Mouse (Mus musculus) ovary, postnatal 10 days (tissue): Measurements from ENCODE around the gene Hsd17b6.
"Not testable (repeated sequence)": the region's sequence is repeated elsewhere in the genome, so short reads cannot be mapped to it uniquely, and the experiment has no call there.

Experiments
- DNase-seq: peaks from one replicate; pipeline ENCODE4 v3.0.0; 2022; ENCODE audit warnings: low spot score

Gene Hsd17b6

GRCm38 (mm10) chr10:128007446-128007845 lies at the start of gene Hsd17b6:
Gene Hsd17b6, minus strand, starts transcription at chr10:128007611.
- no peak for DNase-seq

DNA sequence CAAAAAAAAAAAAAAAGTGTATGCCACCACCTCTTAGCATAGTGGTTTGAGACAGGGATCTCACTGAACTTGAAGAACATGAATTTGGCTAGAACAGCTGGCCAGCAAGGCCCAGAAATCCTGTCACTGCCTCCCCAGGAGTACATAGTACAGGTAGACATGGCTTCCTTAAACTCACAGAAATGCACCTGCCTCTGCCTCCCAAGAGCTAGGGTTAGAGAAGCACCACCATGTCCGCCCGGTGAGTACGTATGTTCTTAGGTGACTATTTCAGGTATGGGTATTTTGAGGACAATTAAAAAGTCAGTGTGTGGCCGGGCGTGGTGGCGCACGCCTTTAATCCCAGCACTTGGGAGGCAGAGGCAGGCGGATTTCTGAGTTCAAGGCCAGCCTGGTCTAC lies 45.6 kb upstream of the Hsd17b6 start:
- no peak for DNase-seq

GRCm38 (mm10) chr10:128052136-128052535 lies 44.7 kb upstream of the Hsd17b6 start:
- DNase-seq, result not testable (repeated sequence)

DNA sequence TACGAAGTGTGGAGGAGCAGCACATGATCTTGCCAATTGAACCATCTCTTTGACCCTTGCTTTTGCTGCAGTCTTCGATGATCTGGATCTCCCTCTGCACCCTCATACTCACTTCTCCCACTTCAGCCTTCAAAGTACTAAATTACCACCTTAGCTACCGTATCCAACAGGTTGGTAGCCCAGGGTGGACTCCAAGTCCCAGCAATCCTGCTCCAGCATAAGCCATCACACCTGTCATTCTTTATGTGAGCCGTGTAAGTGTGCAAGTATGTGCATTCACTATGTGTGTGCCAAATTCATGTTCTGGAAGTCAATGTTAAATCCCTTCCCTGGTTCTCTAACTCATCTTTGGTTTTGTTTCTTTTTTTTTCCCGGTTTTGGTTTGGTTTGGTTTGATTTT lies 44.2 kb upstream of the Hsd17b6 start:
- DNase-seq, result no peak

DNA sequence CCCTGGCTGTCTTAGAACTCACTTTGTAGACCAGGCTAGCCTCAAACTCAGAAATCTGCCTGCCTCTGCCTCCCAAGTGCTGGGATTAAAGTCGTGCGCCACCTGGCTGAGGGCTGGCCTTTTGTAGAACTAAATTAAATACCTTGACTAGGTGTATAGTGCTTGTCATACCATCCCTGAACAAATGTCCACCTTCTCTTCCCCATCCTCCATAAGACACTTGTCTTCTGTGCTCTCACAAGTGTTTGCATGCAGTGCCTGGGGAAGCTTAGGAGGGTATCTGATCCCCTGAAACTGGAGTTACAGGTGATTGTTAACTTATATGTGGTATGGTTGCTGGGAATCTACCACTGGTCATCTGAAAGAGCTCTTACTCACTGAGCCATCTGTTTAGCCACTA lies 42.9 kb upstream of the Hsd17b6 start:
- no peak for DNase-seq

GRCm38 (mm10) chr10:128049741-128050140 lies 42.3 kb upstream of the Hsd17b6 start:
- no peak for DNase-seq

GRCm38 (mm10) chr10:128048157-128048556 lies 40.7 kb upstream of the Hsd17b6 start:
- DNase-seq, result no peak

GRCm38 (mm10) chr10:128043041-128043835 lies 35.8 kb upstream of the Hsd17b6 start:
- DNase-seq, result no peak

- no peak for DNase-seq
Measured at GRCm38 (mm10) chr10:128042466-128042865, 35.1 kb upstream of the Hsd17b6 start.

- DNase-seq, result no peak
Measured at GRCm38 (mm10) chr10:128041636-128042035, 34.2 kb upstream of the Hsd17b6 start.

- no peak for DNase-seq
Measured at GRCm38 (mm10) chr10:128040293-128040692, 32.9 kb upstream of the Hsd17b6 start.

DNA sequence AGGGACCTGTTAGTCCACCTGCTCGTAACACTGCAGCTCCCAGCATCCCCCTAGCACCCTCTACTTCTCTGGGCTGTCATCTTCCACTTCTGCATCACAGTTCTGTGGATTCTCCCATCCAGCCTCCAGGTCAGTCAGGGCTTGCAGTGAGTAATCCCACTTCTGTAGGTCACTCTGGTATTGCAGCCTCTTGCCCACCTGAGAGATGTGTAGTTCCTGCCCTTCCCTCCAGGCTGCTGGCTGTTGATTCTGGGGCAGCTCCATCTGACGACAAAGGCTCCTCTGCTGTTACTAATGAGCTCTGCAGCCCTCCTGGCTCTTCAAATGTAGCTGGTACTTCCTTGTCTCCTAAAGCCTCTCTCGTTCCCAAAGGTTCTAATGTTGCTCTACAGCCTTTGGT lies 32.4 kb upstream of the Hsd17b6 start:
- no peak for DNase-seq

- DNase-seq, result no peak
Measured at GRCm38 (mm10) chr10:128039167-128039566, 31.8 kb upstream of the Hsd17b6 start.

GRCm38 (mm10) chr10:128037921-128038320 lies 30.5 kb upstream of the Hsd17b6 start:
- no peak for DNase-seq

DNA sequence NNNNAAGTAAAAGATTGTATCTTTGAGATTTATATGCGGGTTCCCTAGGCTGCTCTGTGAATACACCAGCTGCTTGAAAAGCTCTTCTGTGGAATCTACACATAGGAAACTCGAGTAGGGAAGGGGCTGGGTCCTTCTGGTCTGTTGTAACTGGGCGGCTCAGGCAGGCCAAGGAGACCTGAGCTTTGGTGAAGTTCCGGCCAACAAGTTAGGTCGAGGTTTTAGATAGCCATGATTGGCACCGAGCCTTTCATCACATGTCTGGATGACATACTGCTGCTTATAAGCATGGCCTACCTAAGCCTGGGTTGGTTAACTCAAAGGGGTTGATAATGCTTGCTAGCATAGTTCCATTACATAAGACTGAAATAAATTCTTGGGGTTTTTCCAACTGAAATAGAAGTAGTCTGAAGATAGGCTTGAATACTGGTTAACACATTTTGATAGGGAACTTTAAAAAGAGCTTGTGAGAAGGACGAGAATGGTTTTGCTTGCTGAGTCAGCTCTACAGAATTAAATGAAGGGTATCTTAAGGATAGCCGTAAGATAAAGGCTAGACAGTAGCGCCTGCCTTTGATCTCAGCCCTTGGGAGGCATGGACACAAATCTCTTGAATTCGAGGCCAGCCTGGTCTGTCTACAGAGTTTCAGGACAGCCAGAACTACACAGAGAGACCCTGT lies 29.5 kb upstream of the Hsd17b6 start:
- no peak for DNase-seq

DNA sequence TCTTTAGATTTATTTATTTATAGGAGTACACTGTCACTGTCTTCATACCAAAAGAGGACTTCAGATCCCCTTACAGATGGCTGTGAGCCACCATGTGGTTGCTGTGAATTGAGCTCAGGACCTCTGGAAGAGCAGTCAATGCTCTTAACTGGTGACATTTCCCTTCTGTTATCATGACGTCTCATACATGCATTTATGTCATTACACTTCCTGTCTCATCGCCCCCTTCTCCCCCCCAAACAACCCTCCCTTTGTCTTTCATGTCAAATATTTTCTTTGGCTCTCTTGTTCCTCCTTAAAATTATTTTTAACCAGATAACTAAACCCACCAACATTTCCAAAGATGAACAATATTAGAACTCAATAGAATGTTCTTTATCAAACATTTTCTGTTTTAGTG lies 23.4 kb upstream of the Hsd17b6 start:
- DNase-seq, result no peak

GRCm38 (mm10) chr10:128029931-128030330 lies 22.5 kb upstream of the Hsd17b6 start:
- DNase-seq, result no peak

DNA sequence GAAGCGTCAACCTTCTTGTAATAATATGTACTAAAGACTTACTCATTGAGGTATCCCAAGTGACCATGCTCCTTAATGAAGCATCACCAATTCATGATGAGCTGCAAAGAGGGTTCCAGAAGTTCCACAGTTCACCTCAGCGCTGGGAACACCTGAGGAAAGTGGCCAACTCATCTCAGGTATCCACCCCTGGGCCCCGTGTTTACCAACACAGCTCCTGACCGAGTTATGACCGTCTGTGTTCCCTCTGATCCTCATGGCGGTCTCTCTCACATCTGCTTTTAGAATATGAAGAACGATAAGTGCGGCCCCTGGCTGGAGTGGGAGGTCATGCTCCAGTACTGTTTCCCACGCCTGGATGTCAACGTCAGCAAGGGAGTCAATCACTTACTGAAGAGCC lies 16.1 kb upstream of the Hsd17b6 start:
- DNase-seq, result no peak

- no peak for DNase-seq
Measured at GRCm38 (mm10) chr10:128022196-128022595, 14.8 kb upstream of the Hsd17b6 start.

- peak; percentile 44 for DNase-seq
Measured at GRCm38 (mm10) chr10:128015068-128015934, 7.9 kb upstream of the Hsd17b6 start, which contains the start of gene Prim1. Gene Prim1, plus strand, starts transcription at chr10:128015168.

DNA sequence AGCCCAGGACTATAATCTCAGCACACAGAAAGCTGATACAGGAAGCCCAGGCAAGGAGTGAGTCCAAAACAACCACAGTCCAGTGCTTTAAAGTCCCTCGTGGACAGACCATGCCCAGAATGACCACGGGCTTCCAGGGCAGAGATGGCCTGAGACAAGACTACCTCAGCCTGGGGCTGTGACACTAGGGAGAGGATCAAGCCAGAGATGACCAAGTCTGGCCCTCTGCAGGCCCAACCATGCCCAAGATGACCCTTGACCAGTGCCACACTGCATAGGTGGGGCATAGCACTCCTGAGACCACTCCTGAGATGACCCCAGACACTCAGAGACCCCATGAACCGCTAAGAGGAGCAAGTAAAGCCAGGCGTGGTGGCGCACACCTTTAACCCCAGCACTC lies 2.3 kb upstream of the Hsd17b6 start:
- no peak for DNase-seq

DNA sequence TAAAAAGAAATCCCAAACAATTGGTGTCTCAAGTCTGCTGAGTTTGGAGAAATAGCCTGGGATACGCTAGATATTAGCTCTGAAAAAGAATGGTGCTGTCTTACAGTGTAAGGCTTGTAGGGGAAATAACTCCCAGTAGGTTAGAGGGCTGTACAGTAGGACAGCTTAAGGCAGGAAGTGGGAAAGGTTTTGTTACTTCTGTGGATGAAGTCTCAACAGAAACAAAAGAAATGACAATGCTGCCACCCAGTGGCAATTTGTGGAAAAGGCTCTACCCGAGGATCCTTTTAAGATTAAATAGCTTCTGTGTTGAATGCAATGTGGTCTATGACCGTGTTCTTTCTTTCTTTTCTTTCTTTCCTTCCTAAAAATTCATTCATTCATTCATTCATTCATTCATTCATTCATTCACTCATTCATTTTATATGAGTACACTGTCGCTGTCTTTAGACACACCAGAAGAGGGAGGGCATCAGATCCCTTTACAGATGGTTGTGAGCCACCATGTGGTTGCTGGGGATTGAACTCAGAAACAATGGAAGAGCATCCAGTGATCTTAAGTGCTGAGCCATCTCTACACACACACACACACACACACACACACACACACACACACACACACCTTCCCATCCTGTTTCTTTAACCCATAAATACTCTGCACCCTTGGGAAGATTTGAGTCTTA lies 937 bp upstream of the Hsd17b6 start:
- DNase-seq, result peak; percentile 51
